Mouse (Mus musculus): Measurements from ENCODE around the gene Tulp2.
A peak's percentile ranks its signal among the peaks of the same experiment; 100 is the strongest.
"Not testable (repeated sequence)": the region's sequence is repeated elsewhere in the genome, so short reads cannot be mapped to it uniquely, and the experiment has no call there.

The Tulp2 gene

GRCm38 (mm10) chr7:45521728-45522184, 40.1 kb downstream of the Tulp2 start:
- DNase-seq (ENCODE audit: low spot score) = peak; percentile 97

DNA sequence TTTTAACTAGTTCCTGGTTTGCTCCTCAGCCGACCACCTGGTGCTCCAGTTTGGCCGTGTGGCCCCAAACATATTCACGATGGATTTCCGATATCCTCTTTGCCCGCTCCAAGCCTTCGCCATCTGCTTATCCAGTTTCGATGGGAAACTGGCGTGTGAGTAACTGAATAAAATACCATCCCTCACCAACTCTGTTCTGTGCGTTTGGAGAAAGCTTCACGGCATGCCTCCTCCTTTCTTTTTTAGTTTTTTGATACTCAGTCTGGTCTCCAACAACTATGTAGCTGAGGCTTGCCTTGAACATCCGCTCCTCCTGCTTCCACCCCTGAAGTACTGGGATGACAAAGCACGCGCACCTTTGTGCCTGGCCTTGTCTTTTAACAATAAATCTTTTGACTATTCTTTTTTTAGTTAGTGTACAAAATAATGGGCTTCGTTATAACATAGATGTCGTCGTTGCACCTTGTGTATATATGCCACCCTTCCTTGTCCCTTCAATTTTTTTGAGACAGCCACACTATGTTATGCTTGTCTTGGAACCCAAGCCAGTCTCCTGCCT, 40.6 kb downstream of the Tulp2 start:
- no peak for DNase-seq (ENCODE audit: low spot score)

DNA sequence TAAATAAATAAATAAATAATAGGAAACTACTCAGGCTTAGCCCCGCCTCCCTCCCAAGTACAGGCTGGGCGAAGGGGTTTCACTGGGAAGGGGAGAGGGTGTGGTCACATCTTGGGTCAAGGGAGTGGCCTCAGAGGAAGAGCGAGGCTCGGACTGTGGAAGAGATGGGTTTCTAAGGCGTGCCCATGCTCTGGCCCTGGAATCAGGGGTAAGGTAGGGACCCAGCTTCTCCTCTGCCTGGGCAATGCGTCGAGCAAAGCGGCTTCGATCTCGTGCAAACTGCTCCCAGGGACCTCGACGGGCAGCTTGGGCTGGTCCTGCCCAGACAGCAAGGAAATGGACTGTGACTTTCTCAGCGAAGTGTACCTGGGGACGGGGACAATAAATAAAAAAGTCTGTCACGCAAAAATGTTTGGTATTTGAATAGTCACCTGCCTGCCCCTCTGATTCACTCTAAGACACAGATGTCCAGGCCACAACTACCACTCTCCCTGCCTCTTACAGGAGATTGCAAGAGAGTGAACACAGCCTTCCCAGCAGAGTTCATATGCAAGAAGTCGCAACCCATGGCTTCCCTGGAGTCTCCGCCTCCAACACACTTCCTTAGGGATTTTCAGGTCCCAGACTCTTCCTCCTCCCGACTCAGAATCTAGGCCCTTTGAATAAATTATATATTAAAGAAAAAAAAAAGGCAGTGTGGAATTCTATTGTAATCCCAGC, 41.4 kb downstream of the Tulp2 start:
- no peak for DNase-seq (ENCODE audit: low spot score)

- DNase-seq (ENCODE audit: low spot score) = no peak
Measured at GRCm38 (mm10) chr7:45523678-45524170, 42.0 kb downstream of the Tulp2 start.

- peak; percentile 42 for DNase-seq (ENCODE audit: low spot score)
Measured at GRCm38 (mm10) chr7:45524841-45525621, 43.4 kb downstream of the Tulp2 start.

DNA sequence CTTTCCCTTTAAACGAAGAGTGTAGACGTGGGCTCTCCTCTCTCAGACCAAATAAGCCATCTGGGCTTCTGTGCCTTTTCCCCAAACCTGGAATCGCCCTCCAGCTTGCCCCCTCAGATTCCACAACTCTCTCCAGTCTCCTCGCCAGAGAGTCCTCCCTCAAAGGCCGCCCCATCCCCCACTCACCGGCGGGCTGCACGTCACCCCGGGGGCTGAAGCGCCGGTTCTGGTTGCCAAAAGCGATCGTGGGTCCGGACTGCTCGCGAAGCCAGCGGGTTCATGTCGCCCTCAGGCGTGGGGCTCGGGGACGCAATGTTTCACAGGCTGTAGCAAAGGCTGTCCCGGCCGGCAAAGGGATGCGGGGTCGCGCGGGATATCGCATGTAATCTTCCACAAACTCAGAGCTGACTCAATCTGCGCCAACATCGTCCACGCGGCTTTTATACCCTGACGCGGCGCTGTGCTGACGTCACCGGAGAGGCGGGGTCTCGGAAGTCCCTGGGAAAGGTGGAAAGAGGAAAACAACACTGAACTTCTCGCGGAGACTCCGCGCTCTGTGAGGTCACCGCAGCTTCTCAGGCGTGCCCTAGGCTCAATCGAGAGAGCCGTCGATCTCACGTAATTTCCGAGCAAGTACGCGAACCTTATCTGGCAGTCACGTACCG, 44.3 kb downstream of the Tulp2 start, which contains the start of the genes Ppp1r15a and Plekha4:
Gene Ppp1r15a, minus strand, starts transcription at position 460 of the 665 bp plus-strand sequence.
Gene Plekha4, plus strand, starts transcription at position 522 of the 665 bp plus-strand sequence.
- DNase-seq (ENCODE audit: low spot score) = peak; percentile 94

DNA sequence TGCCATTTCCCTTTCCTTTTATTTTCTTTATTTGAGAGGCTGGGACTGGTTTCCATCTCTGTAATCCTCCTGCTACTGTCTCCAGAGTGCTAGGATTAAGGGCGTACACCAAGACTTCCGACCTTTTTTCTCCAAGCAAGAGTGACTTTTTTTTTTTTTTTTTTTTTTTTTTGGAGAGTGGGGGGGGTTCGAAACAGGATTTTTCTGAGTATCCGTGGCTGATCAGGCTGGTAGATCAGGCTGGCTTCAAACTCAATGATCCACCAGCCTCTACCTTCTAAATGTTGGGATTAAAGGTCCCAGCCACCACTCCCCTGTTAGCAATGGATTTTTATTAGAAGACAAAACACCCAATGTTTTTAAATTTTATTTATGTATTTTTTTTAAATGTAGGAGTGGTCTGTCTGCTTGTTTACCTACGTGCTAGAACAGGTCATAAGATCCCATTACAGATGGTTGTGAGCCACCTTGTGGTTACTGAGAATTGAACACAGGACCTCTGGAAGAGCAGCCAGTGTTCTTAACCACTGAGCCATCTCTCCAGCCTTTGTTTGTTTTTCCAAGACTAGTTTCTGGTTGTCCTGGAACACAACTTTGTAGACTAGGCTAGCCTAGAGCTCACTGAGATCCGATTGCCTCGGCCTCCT, 44.9 kb downstream of the Tulp2 start:
- DNase-seq (ENCODE audit: low spot score) = peak; percentile 30

DNA sequence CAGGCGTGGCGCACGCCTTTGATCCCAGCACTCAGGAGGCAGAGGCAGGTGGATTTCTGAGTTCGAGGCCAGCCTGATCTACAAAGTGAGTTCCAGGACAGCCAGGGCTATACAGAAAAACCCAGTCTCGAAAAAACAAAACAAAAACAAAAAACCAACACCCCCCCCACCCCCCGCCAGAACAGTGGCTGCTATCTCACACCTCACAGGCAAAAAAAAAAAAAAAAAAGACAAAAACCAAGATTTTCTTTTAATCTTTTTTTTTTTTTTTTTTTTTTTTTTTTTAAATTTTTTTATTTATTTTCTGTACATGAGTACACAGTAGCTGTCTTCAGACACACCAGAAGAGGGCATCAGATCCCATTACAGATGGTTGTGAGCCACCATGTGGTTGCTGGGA, 45.5 kb downstream of the Tulp2 start:
- DNase-seq (ENCODE audit: low spot score) = not testable (repeated sequence)

DNA sequence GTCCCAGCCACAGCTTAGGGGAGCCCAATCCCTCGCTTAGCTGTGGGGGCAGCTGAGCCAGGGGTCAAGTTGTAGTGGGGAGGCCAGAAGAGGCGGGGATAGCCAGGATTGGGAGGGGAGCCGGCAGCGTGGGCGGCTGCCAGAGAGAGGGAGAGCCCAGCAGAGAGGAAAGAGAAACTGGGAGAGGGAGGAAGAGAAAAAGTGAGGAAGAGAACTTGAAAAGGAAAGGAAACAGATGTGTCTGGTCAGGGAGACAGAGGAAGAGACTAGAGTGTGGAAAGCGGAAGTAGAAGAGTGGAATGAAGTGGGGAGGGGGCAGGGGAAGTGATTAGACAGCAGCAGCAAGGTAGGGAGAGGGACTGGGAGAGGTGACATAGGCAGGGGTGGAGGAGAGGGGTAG, 47.8 kb downstream of the Tulp2 start:
- no peak for DNase-seq (ENCODE audit: low spot score)

DNA sequence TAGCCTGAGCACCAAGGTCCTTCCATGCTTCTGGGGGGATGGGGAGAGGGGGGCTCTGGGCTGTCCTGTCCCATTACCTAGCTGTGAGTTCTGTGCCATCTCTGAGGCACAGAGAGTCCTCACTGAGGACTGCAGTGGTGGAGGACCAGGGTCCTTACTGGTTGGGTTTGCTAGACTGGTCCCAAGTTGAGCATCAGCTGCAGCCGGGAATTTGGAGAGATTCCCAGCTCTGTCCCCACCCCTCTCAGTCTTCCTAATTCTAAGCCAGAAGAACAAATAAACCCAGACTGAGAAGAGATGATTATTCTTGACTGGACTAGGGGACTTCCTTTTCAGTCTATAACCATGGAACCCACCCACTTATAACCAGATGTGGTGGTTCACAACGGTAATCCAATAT, 49.0 kb downstream of the Tulp2 start:
- DNase-seq (ENCODE audit: low spot score) = no peak

DNA sequence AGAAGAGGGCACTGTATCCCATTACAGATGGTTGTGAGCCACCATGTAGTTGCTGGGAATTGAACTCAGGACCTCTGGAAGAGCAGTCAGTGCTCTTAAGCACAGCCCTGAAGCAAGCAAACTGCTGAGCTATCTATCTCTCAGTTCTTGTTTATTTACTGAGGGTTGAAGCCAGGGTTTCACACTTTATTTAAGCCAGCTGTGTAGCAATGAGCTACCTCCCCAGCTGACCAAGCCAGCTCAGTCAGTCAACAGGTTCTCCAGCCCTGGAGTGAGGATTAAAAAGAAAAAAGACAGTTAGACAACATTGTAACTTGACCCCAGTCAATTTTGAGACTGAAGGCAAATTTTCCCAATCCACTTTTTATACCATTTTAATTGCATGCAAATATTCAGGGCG, 54.0 kb downstream of the Tulp2 start:
- DNase-seq (ENCODE audit: low spot score) = no peak

GRCm38 (mm10) chr7:45537602-45538001, 55.9 kb downstream of the Tulp2 start:
- DNase-seq (ENCODE audit: low spot score) = no peak

DNA sequence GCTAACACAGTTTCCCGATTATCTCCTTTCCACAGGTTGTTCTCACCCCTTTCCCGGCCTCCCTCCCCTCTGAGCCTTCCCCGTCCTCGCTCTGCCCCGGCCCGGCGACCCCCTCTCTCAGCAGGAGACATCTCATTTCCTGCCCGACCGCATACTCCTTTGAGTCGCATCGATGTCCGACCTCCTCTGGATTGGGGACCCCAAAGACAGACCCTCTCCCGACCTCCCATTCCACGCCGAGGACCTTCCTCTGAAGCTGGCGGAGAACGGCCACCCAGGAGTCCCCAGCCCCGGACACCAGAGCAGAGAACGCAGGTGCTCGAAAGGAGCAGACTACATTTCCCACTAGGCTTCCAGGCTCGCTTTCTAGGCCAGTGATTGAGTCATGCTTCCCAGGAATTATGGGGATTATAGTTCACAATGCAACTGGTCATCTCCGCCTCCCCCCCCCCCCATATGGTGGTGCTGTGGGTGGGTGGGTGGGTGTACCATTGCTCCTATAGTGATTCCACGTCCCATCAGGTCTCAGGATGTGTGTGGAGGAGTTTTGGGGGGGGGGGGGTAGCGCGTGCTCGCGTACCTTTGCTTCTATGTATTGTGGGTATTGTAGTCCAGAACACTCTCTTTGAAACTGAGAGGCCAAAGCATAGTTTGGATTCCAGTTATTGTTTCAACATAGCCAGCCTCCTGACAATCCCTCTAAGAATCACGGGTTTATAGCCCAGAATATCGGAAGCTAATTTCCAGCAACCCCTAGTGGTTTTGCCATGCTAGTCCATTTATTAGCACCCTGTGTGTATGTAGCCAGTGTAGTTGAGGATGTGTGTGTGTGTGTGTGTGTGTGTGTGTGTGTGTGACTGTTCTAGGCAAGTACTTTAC, 56.7 kb downstream of the Tulp2 start:
- peak; percentile 81 for DNase-seq (ENCODE audit: low spot score)

DNA sequence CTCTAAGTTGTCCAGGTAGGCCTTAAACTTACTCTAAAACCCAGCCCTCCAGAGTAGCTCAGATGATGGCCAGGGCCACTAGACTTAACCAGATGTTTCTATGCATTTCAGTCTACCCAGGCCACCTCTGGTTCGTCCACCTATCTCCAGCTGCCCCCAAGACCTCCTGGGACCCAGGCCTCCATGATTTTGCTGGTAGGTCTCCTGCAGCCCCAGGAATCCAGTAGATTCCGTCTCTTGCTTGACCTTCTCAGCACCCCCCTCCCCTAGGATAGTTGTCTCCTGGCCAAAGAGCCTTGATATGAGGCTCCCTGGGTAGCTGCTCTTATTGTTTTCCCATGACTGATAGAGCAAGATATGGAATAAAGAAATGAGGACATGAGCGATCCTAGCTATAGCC, 57.4 kb downstream of the Tulp2 start:
- no peak for DNase-seq (ENCODE audit: low spot score)

GRCm38 (mm10) chr7:45540213-45540612, 58.5 kb downstream of the Tulp2 start:
- DNase-seq (ENCODE audit: low spot score) = no peak

DNA sequence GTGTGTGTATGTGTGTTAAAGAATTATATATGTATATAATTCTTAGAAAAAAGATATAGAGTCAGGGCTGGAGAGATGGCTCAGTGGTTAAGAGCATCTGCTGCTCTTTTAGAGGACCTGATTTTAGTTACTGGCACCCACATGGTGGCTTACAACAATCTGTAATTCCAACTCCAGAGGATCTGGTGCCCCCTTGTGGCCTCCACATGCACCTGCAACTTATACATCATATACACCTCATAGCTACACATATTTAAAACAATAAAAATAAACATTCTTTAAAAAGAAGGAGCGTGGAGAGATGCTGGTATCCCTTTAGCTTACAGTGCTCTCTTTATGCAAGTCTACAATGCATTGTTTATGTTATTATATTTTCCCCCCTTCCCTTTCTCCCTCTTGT, 62.8 kb downstream of the Tulp2 start:
- DNase-seq (ENCODE audit: low spot score) = no peak

GRCm38 (mm10) chr7:45549641-45550436, 68.2 kb downstream of the Tulp2 start:
- no peak for DNase-seq (ENCODE audit: low spot score)

- DNase-seq (ENCODE audit: low spot score) = no peak
Measured at GRCm38 (mm10) chr7:45550821-45551511, 69.3 kb downstream of the Tulp2 start.

DNA sequence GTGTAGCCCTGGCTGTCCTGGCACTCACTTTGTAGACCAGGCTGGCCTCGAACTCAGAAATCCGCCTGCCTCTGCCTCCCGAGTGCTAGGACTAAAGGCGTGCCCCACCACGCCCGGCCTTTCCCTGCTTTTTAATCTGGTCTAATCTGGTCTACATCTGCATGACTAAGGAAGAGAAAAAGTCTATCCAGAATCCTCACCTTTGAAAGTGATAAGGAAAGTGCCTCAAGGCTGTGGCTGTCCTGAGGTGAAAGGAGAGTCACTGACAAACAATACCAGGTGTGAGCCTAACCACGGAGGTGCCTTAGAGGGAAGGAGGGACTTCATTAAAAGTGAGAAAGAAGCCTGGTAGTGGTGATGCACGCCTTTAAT, 69.8 kb downstream of the Tulp2 start:
- DNase-seq (ENCODE audit: low spot score) = no peak
